Mouse (Mus musculus) heart, embryonic 16.5 days (tissue): ENCODE measurements around the gene Arid3b. TPM values are rescaled to one million over a fixed set of nuclear protein-coding genes. Genes with fewer than 3 reads are reported as not detected.

Experiments used
- ATAC-seq: fragments of 200-750 bp; cut with Nextera tagmentation; replicated peaks from 2 replicates; pipeline ENCODE4 v1.8.0; 2017; ENCODE audit warnings: moderate number of reproducible peaks; ENCODE audit not compliant: insufficient read depth, low FRiP score; ENCODE audit errors: extremely low read depth
- H3K27ac ChIP-seq: fragments of 300-500 bp; sonication (generic); 2 replicates; pipeline ENCODE4 v1.5.1; 2014; ENCODE audit warnings: mild to moderate bottlenecking, low read length, control low read depth, moderate library complexity
- H3K27me3 ChIP-seq: fragments of 300-500 bp; sonication (generic); 2 replicates; pipeline ENCODE4 v1.6.1; 2014; ENCODE audit warnings: low read length, mixed read lengths; ENCODE audit not compliant: control insufficient read depth, insufficient read depth
- H3K36me3 ChIP-seq: fragments of 300-500 bp; sonication (generic); 2 replicates; pipeline ENCODE4 v1.6.1; 2014; ENCODE audit not compliant: control insufficient read depth, insufficient read depth
- H3K4me1 ChIP-seq: fragments of 300-500 bp; sonication (generic); 2 replicates; pipeline ENCODE4 v1.6.1; 2014; ENCODE audit warnings: low read length, mixed read lengths; ENCODE audit not compliant: control insufficient read depth, insufficient read depth
- H3K4me2 ChIP-seq: fragments of 300-500 bp; sonication (generic); 2 replicates; pipeline ENCODE4 v1.6.1; 2014; ENCODE audit warnings: low read depth, mild to moderate bottlenecking, control low read depth, low read length
- H3K4me3 ChIP-seq: fragments of 300-500 bp; sonication (generic); 2 replicates; pipeline ENCODE4 v1.5.1; 2014; ENCODE audit warnings: mild to moderate bottlenecking, control low read depth, low read length
- H3K9ac ChIP-seq: fragments of 300-500 bp; sonication (generic); 2 replicates; pipeline ENCODE4 v1.6.1; 2014; ENCODE audit warnings: low read length, control low read depth
- H3K9me3 ChIP-seq: fragments of 300-500 bp; sonication (generic); replicated peaks from 2 replicates; pipeline ENCODE4 v1.6.1; 2016; ENCODE audit warnings: low read length; ENCODE audit not compliant: control insufficient read depth
- WGBS: fragments of 180-500 bp; shearing (Covaris S2); extraction: QIAGEN DNeasy Blood & Tissue Kit; methylation state at CpG from one replicate; pipeline ENCODE4 v1.1.7; 2014; 5-methylcytosine and 5-hydroxymethylcytosine counted together
- polyA plus RNA-seq: library from polyadenylated mRNA; unstranded; fragments of >200 nt; fragmentation: Nextera tagmentation; extraction: Ambion mirVana; gene quantifications from 2 replicates; pipeline ENCODE4 v1.2.1, GENCODE M21; 2015

Gene Arid3b
- polyA plus RNA-seq, 1 experiment from 2014 or later, result 8.8 TPM

DNA sequence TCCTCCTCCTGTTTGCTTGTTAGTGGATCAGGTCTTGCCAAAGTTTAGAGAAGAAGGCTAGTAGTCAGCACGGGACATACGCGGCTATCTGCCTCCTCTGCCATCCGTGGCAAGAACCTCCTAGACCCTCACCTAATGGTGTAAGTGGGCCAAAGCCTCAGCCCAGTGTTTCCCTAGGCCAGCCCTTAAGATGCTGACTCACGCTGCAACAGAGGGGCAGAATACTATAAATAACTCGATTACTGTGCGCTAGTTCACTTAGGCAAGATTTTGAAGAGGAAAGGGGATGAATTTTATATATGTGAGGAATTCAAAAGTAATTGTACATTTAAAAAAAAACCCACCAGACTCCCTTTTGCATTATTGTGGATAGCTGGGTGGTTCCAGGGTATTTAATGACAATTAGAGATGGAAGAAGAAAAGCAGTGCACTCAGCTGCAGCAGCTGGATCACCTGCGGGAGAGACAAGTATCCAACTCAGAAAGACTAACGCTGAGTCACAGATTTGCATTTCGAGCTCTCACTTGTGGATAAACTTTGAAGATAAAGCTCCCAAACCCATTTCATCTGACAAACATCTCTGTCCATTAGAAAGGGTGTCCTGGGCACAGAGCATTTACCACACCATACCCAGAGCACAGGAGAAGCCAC, 31.4 kb downstream of the Arid3b start:
- Histone ChIP-seq H3K4me1 (peaks cover 31% of the 10 kb centered on the region), H3K27me3 (no peaks in the 10 kb centered on the region), H3K9me3 (no peaks in the 10 kb centered on the region), H3K9ac (no peak overlapping the region), H3K27ac (no peak overlapping the region), H3K36me3 (no peaks in the 10 kb centered on the region), H3K4me2 (no peak overlapping the region), H3K4me3 (no peak overlapping the region)
- 33% methylated on average over 10 of the region's 10 CpGs for WGBS
- ATAC-seq, result no peak

DNA sequence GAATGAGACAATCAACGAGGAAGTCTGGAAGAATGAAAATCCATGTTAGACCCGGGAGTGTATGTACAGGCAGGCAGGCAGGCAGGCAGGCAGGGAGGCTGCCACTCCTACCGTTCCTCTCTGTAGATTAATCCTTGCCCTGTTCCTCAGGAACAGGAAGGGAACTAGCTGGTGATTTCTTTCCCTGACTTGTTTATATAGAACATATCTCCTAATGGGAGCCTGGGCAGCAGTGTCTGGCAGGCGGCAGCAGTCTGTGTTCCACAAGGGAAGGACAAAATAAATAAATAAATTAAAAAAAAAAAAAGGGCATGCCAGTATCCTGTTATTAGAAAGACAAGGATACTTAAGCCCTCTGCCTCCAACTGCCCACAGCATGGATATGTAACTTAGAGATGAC, 32.8 kb downstream of the Arid3b start:
- no peaks in the 10 kb centered on the region for H3K9me3 ChIP-seq
- no peaks in the 10 kb centered on the region for H3K36me3 ChIP-seq
- H3K9ac ChIP-seq, result 0 out of 2 replicates have a peak overlapping the region, but pooled peaks have one; percentile 20
- no peak for ATAC-seq
- H3K4me2 ChIP-seq, result no peak overlapping the region
- H3K4me3 ChIP-seq, result no peak overlapping the region
- WGBS, result 20% methylated on average over 4 of the region's 4 CpGs
- 0 out of 2 replicates have a peak overlapping the region, but pooled peaks have one; percentile 26 for H3K27ac ChIP-seq
- H3K27me3 ChIP-seq, result no peaks in the 10 kb centered on the region
- H3K4me1 ChIP-seq, result peaks cover 39% of the 10 kb centered on the region

DNA sequence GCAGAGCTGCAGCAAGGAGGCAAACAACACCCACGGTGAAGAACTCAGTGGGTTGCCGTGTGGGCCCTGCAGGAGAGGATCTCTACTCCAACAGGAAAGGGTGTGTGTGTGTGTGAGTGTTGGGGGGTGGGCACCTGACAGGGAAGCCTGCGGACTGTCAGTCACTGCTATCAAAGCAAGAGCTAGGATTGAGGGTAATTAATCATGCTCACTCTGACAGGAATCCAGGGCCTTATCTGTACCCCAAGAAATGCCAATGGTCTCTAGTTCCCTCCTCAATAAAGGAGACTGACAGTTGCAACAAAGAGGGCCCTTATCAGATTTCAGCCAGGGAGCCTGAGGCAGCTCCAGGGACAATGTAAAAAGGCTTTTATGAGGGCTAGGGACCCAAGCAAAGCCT, 33.5 kb downstream of the Arid3b start:
- H3K9me3 ChIP-seq, result no peaks in the 10 kb centered on the region
- H3K27ac ChIP-seq, result no peak overlapping the region
- ATAC-seq, result no peak
- H3K9ac ChIP-seq, result no peak overlapping the region
- H3K4me3 ChIP-seq, result no peak overlapping the region
- peaks cover 46% of the 10 kb centered on the region for H3K4me1 ChIP-seq
- H3K36me3 ChIP-seq, result no peaks in the 10 kb centered on the region
- 22% methylated on average over 3 of the region's 3 CpGs for whole genome bisulfite sequencing
- H3K27me3 ChIP-seq, result no peaks in the 10 kb centered on the region
- no peak overlapping the region for H3K4me2 ChIP-seq

DNA sequence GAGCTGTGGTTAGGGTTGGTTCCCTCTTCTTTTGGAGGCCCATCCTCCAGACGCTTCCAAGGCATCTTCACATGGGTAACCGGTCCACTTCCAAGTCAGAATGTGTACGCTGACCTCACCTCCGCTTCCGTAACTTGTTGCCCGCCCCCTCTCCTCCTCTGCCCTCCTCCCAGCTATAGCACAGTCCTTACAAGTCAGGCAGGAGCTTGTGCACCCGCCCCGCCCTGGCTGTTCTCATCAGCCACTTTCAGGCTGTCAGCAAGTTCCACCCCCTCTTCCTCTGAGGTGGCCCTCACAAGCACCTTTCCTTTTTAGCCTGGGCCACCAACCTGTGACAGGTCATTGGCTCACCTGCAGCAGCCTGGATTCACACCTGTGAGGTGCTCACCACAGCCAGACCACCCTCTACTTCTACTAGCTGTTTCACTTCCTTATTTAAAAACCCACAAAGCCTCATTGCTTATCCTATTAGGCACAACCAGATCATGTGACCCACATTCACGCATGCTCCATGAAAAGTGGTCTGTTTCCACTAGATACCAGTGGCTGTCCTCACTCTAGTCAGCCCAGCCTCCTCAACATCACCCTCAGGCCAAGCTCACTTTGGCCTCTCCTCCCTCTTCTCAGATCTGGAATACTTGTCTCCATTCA, 36.1 kb downstream of the Arid3b start:
- no peaks in the 10 kb centered on the region for H3K27me3 ChIP-seq
- H3K9me3 ChIP-seq, result no peaks in the 10 kb centered on the region
- H3K27ac ChIP-seq, result no peak overlapping the region
- H3K4me3 ChIP-seq, result no peak overlapping the region
- peaks cover 37% of the 10 kb centered on the region for H3K4me1 ChIP-seq
- no peak overlapping the region for H3K9ac ChIP-seq
- peak overlapping the region; percentile 36; the same call in 1 of the 2 replicates for H3K4me2 ChIP-seq
- peaks cover 2% of the 10 kb centered on the region for H3K36me3 ChIP-seq
- WGBS, result 44% methylated on average over 9 of the region's 9 CpGs
- no peak; the same call in 1 of the 2 replicates for ATAC-seq

DNA sequence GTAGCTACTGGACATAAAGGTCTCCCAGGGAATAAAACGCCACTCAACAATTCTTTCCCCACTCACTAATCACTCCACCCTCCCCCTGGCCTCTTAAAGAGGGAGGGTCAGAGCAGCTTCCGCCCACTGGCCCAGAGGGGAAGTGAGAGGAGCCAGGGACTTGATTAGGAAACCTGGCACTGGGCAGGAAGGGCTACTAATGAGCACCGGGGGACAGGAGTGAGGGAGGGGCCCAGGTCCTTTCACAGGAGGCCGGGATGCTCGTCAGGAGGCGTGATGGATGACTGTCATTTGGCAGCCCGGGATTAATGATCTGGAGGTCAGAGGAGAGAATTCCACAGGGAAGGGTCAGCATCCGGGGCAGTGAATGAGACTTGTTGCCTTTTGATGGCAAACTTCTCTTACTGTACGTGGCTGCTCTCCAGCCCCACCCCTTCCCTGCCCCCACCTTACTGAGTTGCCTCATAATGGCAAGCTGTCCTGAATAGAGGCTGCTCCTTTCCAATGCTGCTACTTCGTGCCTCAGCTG, 37.8 kb downstream of the Arid3b start:
- H3K4me2 ChIP-seq, result no peak overlapping the region
- ATAC-seq, result peak; percentile 71
- H3K27ac ChIP-seq, result no peak overlapping the region
- no peaks in the 10 kb centered on the region for H3K9me3 ChIP-seq
- H3K9ac ChIP-seq, result no peak overlapping the region
- no peak overlapping the region for H3K4me3 ChIP-seq
- WGBS, result 16% methylated on average over 10 of the region's 10 CpGs
- H3K27me3 ChIP-seq, result no peaks in the 10 kb centered on the region
- H3K36me3 ChIP-seq, result peaks cover 7% of the 10 kb centered on the region
- peaks cover 30% of the 10 kb centered on the region for H3K4me1 ChIP-seq

DNA sequence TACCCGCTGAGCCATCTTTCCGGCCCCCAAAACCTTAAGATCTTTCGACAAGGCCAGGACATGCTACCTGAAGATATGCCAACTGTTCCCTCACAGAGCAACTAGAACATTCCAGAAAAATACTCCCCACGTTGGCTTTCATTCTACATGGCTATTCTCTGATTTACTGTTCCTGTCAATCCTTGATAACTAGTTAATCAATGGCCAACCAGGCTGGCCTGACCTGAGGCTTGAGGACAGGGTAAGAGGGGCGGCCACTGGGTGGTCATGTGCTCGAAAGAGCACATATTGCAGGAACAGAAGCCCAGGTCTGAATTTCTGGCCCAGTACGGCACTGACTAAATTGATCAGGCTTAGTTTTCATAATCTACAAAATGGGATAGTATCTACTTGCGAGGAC, 39.1 kb downstream of the Arid3b start:
- H3K4me3 ChIP-seq, result no peak overlapping the region
- no peaks in the 10 kb centered on the region for H3K9me3 ChIP-seq
- ATAC-seq, result no peak
- H3K9ac ChIP-seq, result no peak overlapping the region
- H3K27ac ChIP-seq, result no peak overlapping the region
- no peaks in the 10 kb centered on the region for H3K27me3 ChIP-seq
- H3K4me2 ChIP-seq, result no peak overlapping the region
- WGBS, result 93% methylated on average over 8 of the region's 8 CpGs
- peaks cover 20% of the 10 kb centered on the region for H3K4me1 ChIP-seq
- peaks cover 7% of the 10 kb centered on the region for H3K36me3 ChIP-seq

DNA sequence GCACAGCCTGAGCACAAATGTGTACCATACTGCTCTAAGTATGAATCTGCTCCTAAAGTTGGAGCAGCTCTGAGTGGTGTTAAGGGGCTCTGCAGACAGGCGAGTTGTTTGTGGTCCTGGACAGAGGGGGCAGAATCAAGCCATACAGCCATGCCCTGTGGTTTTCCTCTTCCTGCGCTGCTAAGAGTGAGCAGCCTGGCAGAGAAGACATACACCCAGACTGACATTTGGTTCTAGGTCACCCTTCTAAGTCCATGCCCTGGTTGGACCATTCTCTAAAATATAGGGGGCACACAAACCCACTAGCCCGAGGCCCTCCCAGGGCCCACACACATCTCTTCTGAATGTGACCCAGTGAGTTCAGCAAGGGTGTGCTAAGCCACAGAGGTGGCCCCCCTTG, 46.9 kb downstream of the Arid3b start:
- H3K4me3 ChIP-seq, result no peak overlapping the region
- H3K36me3 ChIP-seq, result peaks cover 2% of the 10 kb centered on the region; the same call in 1 of the 2 replicates
- no peaks in the 10 kb centered on the region for H3K4me1 ChIP-seq
- no peak; the same call in 1 of the 2 replicates for ATAC-seq
- H3K9ac ChIP-seq, result no peak overlapping the region
- H3K27me3 ChIP-seq, result no peaks in the 10 kb centered on the region
- H3K4me2 ChIP-seq, result no peak overlapping the region
- H3K27ac ChIP-seq, result no peak overlapping the region
- peaks cover 4% of the 10 kb centered on the region; the same call in 1 of the 2 replicates for H3K9me3 ChIP-seq
- 69% methylated on average over 3 of the region's 3 CpGs for WGBS

DNA sequence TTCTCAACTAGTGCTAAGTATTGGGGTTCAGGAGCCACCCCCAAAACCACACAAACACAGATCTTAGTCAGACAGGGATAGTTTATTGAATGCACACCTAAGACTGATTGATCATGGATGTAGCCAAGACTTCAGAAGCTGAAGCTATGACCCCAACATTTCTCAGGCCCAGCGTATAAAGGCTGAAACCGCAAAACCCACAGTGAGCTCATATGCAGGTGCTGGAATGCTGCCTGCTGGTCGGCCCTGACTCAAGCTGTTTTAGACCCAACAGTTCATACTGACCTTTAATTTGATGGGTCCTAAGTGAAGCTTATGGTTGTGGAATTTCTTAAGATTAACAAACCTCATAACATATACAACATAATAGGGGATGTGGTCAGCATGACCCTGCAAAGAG, 53.9 kb downstream of the Arid3b start:
- WGBS, result 83% methylated on average over 3 of the region's 3 CpGs
- ATAC-seq, result no peak
- Histone ChIP-seq H3K4me1 (0 out of 2 replicates have a peak, but pooled peaks cover 4% of the 10 kb centered on the region), H3K9me3 (peaks cover 4% of the 10 kb centered on the region; the same call in 1 of the 2 replicates), H3K36me3 (no peaks in the 10 kb centered on the region), H3K9ac (no peak overlapping the region), H3K27me3 (no peaks in the 10 kb centered on the region), H3K27ac (no peak overlapping the region), H3K4me3 (no peak overlapping the region), H3K4me2 (no peak overlapping the region)

DNA sequence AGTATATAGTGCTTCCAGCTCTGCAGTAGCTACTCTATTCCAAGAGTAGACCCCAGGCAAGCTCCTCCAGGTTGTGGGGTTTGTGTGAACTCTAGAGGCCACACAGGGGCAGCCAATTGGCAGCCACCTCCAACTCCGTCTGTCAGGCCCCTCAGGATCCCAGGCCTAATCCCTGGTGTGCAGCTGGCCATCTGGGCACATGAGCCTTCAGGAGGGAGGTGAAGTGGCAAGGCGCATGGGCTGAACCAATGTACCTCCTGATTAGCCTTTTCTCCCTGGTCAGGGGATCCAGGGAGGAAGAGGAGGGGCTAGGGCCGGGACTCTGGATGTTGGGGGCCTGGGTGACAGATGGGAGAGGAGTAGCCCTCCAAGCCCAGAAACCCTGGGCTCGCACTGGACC, 60.9 kb downstream of the Arid3b start:
- H3K4me3 ChIP-seq, result no peak overlapping the region
- WGBS, result 61% methylated on average over 4 of the region's 4 CpGs
- no peak overlapping the region for H3K27ac ChIP-seq
- no peak overlapping the region for H3K9ac ChIP-seq
- H3K9me3 ChIP-seq, result no peaks in the 10 kb centered on the region
- H3K4me2 ChIP-seq, result no peak overlapping the region
- no peaks in the 10 kb centered on the region for H3K36me3 ChIP-seq
- no peak for ATAC-seq
- peaks cover 7% of the 10 kb centered on the region for H3K4me1 ChIP-seq
- no peaks in the 10 kb centered on the region for H3K27me3 ChIP-seq
